Mouse (Mus musculus) MN1 (cell line): Measurements from ENCODE around the gene Rdh16f2.
"Not testable (repeated sequence)": the region's sequence is repeated elsewhere in the genome, so short reads cannot be mapped to it uniquely, and the experiment has no call there.

Source experiments
- DNase-seq: peaks from one replicate; pipeline ENCODE4 v3.0.0-alpha.2; 2016; ENCODE audit warnings: low spot score

Gene Rdh16f2

GRCm38 (mm10) chr10:127891481-127891880 is 25.2 kb downstream of the Rdh16f2 start:
- no peak for DNase-seq

- not testable (repeated sequence) for DNase-seq
These were observed 27.1 kb downstream of the Rdh16f2 start for GRCm38 (mm10) chr10:127893163-127894022.

GRCm38 (mm10) chr10:127896705-127897104 is 30.4 kb downstream of the Rdh16f2 start:
- no peak for DNase-seq

DNA sequence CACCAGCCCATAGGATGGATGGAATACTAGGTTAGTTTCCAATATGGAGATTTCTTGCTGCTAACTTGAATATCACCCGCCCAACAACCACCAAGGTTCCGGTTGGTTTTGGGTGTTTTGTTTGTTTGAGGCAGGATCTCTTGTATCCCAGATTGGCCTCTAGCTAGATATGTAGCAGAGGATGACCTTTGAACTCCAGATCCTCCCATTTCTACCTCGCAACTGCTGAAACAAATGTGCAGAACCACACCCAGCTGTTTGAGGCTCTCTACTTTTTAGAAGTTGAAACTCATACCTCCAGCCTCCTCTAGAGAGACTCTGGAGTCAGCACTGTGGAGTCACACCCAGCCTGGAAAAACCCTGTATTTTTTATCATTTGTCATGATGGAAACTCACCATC is 31.2 kb downstream of the Rdh16f2 start:
- DNase-seq, result no peak

GRCm38 (mm10) chr10:127898218-127898617 is 31.9 kb downstream of the Rdh16f2 start, which contains the start of gene Sdr9c7:
Gene Sdr9c7, plus strand, starts transcription at chr10:127898518.
- DNase-seq, result no peak

DNA sequence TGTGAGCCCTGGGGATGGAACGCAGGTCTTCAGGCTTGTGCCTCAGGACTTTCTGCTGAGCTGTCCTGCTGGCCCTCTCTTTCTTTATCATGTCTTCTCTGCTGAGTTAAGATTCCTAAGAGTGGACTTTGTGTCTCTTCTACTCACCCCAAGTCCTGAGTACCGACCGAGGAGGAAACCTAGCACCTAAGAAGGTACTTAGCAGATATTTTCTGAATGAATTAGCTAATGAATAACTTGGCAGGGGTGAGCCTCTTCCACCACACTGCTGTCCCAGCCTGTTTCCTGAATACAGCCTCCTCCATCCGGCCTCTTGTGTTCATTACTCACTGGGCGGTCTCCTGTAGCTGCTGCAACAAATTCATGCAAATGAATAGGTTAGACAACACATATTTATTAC is 33.5 kb downstream of the Rdh16f2 start:
- no peak for DNase-seq

DNA sequence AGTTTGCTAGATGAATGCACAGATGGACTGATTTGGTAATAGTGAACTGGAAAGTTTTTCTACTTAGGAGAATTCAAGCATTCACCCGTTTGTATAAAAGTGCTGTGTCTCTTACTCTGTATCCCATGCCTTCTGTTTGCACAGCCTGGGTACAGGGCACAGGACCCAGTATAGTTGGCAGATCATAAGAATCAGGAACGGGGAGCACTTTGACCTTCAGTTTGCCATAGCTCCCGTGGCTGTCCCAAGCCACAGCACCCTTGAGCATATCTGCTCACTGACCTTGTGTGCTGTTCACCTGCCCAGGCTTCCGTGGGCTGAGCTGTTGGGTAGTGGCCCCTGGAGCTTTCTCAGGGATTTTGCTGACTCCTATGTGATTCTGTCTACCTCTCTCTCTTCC is 35.5 kb downstream of the Rdh16f2 start:
- DNase-seq, result no peak

DNA sequence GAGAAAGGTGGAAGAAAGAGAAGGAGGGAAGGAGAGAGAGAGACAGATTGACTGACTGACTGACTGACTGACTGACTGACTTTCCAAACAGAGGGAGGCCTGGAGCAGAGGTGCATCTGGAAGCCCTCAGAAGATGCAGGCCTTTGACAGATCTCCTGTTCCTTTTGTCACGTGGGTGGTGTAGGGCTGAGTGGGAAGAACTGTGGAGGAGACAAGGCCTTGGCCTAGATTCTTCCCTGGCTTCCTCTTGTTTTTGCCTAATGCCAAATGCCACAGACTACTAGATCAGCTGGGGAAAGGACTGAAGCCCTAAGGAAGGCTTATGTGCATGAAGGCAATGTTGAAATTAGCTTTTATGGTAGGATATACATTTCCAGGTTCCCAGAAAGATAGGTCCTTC is 36.8 kb downstream of the Rdh16f2 start:
- DNase-seq, result no peak

DNA sequence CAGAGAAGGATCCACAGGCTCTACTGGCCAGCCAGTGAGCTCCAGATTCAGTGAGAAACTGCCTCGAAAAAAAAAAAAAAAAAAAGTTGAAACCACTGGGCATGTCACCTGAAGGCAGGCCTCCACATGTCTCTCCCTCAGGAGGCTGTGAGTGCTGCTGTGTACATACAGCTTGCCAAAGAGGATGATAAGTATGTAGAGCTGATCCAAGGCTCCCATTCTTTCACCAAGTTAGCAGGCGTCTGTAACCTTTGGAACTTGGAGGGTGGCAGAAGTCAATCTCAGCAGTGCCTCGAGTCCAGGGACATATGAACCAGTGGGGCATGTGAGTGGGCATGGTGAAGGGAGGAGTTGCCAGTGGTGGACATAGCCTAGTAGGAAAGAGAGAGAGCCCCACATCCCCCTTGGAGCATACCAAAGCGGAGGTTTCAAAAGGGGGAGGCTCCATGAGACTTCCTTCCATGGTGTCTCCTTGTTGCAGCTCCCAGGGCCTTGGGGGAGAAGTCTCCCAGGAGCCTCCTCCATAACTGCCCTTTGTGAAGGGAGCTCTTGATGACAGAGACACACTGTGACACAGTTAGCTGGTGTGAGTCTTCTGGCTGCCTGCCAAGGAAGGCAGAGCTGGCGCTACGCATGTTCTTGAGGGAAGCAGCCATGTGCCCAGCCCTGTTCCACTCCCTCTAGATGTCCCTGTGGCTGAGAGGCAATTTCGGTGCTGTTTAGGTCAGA is 38.6 kb downstream of the Rdh16f2 start:
- peak; percentile 49 for DNase-seq

GRCm38 (mm10) chr10:127906138-127906537 is 39.9 kb downstream of the Rdh16f2 start:
- DNase-seq, result no peak

DNA sequence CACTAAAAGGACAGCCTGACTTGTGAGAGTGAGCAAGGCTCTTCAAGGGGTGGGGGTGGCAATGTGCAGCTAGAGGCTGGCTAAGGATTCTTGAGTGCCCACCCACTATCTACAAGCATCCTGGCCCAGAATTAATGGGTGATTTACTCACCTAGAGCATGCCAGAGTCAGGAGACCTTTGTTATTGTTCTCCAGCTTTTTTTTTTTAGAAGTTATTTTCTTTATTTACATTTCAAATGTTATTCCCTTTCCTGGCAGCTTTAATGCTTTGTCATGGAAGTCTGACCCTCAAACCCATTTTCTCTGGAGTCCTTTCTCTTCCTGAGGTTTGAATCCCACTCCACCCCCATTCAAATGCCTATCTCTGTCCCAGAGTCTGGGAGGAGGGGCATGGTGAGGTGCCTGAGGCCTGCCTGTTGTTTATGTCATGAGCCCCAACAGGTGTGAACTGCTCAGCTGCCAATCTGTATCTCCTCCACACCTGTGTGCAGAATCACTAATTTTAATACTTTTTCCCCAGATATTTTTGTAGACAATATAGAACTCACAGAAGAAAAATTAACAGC is 41.2 kb downstream of the Rdh16f2 start:
- no peak for DNase-seq

- DNase-seq, result no peak
These were observed 49.3 kb downstream of the Rdh16f2 start for GRCm38 (mm10) chr10:127915578-127915977.

DNA sequence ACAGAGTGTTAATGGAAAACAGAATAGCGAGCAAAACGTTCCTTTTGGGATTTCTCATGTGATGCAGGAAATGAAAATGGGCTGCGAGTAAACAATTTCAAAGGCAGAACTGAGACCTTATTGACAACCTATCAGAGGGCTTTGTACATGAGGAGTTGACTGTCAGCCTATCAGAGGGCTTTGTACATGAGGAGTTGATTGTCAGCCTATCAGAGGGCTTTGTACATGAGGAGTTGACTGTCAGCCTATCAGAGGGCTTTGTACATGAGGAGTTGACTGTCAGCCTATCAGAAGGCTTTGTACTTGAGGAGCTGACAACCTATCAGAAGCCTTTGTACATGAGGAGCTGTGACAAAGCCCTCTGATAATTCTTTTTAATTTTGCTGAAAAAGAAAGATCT is 50.9 kb downstream of the Rdh16f2 start:
- DNase-seq, result not testable (repeated sequence)

- DNase-seq, result no peak
These were observed 51.4 kb downstream of the Rdh16f2 start for GRCm38 (mm10) chr10:127917651-127918050.

GRCm38 (mm10) chr10:127922241-127922640 is 56.0 kb downstream of the Rdh16f2 start:
- DNase-seq, result no peak

DNA sequence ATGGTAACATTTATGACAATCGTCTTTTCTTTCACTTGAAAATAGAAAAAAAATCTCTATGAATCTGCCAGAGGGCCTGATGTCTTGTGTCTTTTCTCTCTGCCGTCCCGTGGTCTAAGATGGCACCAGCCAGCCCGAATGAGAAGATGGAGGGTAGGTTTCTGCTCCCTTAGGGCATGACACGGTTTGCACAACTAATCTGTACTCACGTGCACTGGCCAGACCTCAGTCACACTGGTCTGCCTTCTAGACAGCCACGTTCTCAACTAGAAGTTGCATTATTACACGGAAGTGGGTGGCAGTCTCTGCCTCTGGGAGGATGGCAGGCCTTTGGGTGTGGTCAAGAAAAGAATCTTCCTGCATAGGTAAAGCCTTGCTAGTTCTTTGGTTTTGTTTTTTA is 56.8 kb downstream of the Rdh16f2 start:
- DNase-seq, result no peak

DNA sequence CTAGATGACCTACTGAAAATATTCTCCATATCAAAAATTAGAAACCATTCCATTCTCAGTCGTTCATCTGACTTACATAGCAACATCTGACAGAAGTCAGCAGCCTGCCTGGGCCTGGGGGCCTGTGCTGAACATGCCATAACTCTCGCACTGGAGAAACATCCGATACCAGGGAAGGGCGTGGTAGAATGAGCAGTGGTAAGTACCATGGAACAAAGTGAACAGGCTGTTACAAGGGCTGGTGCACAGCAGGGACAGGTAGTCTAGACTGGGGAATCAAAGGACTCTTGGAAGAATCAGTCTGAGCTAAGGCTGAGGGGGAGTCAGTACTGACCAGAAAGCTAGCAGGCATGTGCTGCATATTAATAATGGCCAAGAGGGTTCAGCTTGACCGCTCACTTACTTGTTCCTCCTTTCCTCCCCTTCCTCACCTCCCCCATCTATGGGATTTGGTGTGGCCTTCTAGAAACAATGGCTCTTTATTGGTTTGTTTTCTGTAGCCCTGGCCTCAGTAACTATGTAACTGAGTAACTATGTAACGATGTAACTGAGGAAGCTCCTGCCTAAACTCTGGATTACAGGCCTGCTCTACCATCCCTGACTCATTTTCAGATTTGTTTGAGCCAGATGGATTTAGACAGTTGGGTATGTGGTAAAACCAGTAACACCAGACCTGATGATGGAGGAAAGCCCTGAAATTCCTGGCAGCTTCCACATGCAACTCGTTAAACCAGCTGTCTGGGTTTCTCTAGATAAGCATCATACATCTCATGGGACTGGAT is 58.5 kb downstream of the Rdh16f2 start:
- peak; percentile 30 for DNase-seq
